ENCODE assay signal across 12 mouse cellular contexts in the genomic region with DNA sequence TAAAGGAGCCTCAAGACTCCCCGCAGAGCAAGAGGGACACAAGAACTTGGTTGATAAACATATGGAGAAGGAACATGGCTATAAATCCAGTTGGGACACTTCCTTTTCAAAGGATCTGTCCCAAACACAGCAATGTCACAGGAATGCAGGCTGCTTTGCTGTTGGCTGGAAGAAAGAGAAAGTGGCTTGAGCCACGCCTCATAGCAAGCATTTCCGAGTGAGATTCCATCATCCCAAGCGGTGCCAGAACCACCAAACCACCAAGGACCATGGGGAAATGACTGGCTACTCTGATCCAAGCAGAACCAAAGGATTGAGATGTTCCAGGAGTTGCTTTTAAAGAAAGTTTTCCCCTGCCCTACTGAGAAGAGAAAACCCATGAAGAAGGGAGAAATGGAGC.
A peak's percentile ranks its signal among the peaks of the same experiment; 100 is the strongest.
DNase-seq lines count a peak whose midpoint lies in the region; ATAC-seq and TF ChIP-seq lines count a peak whose summit lies in the region.
"Had no signal": no experiment of that assay in that cellular context is flagged by ENCODE, and none has a peak within 500 bp of the region (broad histone marks: within the 10 kb centered on the region; RNA-seq: fewer than 3 reads in every experiment).

No protein-coding gene starts in this region.

- no peaks in the 10 kb centered on the region for H3K36me3 ChIP-seq in kidney, postnatal 0 days (ENCODE audit: insufficient read depth, low read length)
- no peaks in the 10 kb centered on the region for H3K36me3 ChIP-seq in embryonic facial prominence, embryonic 10.5 days (replicated peaks)
- H3K36me3 ChIP-seq in limb, embryonic 10.5 days: no peaks in the 10 kb centered on the region
- H3K36me3 ChIP-seq: G1E had no signal

- H3K9ac ChIP-seq in kidney, postnatal 0 days (ENCODE audit: low read depth, low read length): no peak overlapping the region
- H3K9ac ChIP-seq: hindbrain, embryonic 14.5 days had no signal

- no peak overlapping the region for H3K4me2 ChIP-seq in kidney, postnatal 0 days (ENCODE audit: low read length)
- H3K4me2 ChIP-seq: hindbrain, embryonic 14.5 days had no signal

- no peak for TF ChIP-seq CTCF in kidney, postnatal 0 days (IDR thresholded peaks at IDR 0.05; ENCODE audit: low read depth)

- peak overlapping the region; percentile 21; the same call in 1 of the 2 replicates for H3K27ac ChIP-seq in kidney, postnatal 0 days
- peak overlapping the region; percentile 70 for H3K27ac ChIP-seq in embryonic facial prominence, embryonic 10.5 days (replicated peaks)
- peak overlapping the region; percentile 53; the same call in 1 of the 2 replicates for H3K27ac ChIP-seq in limb, embryonic 10.5 days
- H3K27ac ChIP-seq: hindbrain, embryonic 14.5 days had no signal

- H3K4me3 ChIP-seq in kidney, postnatal 0 days (replicated peaks; ENCODE audit: low read depth, low read length): no peak overlapping the region
- no peak overlapping the region for H3K4me3 ChIP-seq in embryonic facial prominence, embryonic 10.5 days
- H3K4me3 ChIP-seq in limb, embryonic 10.5 days: no peak overlapping the region

- H3K27me3 ChIP-seq in kidney, postnatal 0 days (ENCODE audit: insufficient read depth, low read length): no peaks in the 10 kb centered on the region
- H3K27me3 ChIP-seq in embryonic facial prominence, embryonic 10.5 days (replicated peaks; ENCODE audit: low read depth, poor library complexity, severe bottlenecking): no peaks in the 10 kb centered on the region
- H3K27me3 ChIP-seq in limb, embryonic 10.5 days (ENCODE audit: low read depth, poor library complexity, severe bottlenecking): no peaks in the 10 kb centered on the region

- no peak for ATAC-seq in kidney, postnatal 0 days (replicated peaks; ENCODE audit: low FRiP score, low read depth)

- 0 out of 2 replicates have a peak, but pooled peaks cover 12% of the 10 kb centered on the region for H3K4me1 ChIP-seq in kidney, postnatal 0 days (replicated peaks; ENCODE audit: insufficient read depth, low read length)
- peaks cover 39% of the 10 kb centered on the region for H3K4me1 ChIP-seq in embryonic facial prominence, embryonic 10.5 days
- peaks cover 35% of the 10 kb centered on the region for H3K4me1 ChIP-seq in limb, embryonic 10.5 days

- DNase-seq in kidney, postnatal 0 days (ENCODE audit: low spot score): peak; percentile 67
- DNase-seq in kidney, adult 8-10 months: no peak
- DNase-seq in NIH3T3 (ENCODE audit: low read depth) (peak; percentile 83), liver (no peak)
- no peak for DNase-seq in embryonic facial prominence, embryonic 10.5 days (ENCODE audit: low spot score)
- DNase-seq in limb, embryonic 10.5 days (ENCODE audit: low spot score): no peak
- DNase-seq in right cerebral cortex, adult 2 months (ENCODE audit: low spot score in 2 of 2): no peak
- DNase-seq: adrenal gland, adult 2 months; cerebellum, adult 18-20 months; right cerebral cortex, postnatal 25 days had no signal

- 60% methylated on average over 4 of the region's 4 CpGs for WGBS in kidney, postnatal 0 days
- 92% methylated on average over 4 of the region's 4 CpGs for WGBS in embryonic facial prominence, embryonic 10.5 days
- WGBS in limb, embryonic 10.5 days: 91% methylated on average over 4 of the region's 4 CpGs

- H3K9me3 ChIP-seq in kidney, postnatal 0 days (replicated peaks; ENCODE audit: low read length): no peaks in the 10 kb centered on the region
- H3K9me3 ChIP-seq in embryonic facial prominence, embryonic 10.5 days: 0 out of 2 replicates have a peak, but pooled peaks cover 3% of the 10 kb centered on the region
- no peaks in the 10 kb centered on the region for H3K9me3 ChIP-seq in limb, embryonic 10.5 days (replicated peaks)
- H3K9me3 ChIP-seq: G1E had no signal

Comparison
In these comparisons a context has a peak if more than half of its experiments do, and no peak if none do; other contexts are left out.
1. DNase-seq: peak in kidney, postnatal 0 days (single experiment) and NIH3T3 (single experiment); none in kidney, adult 8-10 months (0 of 2), embryonic facial prominence, embryonic 10.5 days (single experiment), limb, embryonic 10.5 days (single experiment), right cerebral cortex, adult 2 months (0 of 2) and liver (single experiment).
2. Peak in every context shown above with its lines, with median percentiles within 50 percentile points of each other: H3K27ac ChIP-seq.